Mouse (Mus musculus) heart, adult 2 months (tissue): Measurements from ENCODE around the gene Prkag2. TPM values are rescaled to one million over a fixed set of nuclear protein-coding genes. Genes with fewer than 3 reads are reported as not detected.
A peak's percentile ranks its signal among the peaks of the same experiment; 100 is the strongest.

Source experiments
- DNase-seq, 2 experiments: peaks; one replicate each; pipeline ENCODE4 v3.0.0; 2021
- H3K27ac ChIP-seq: fragments of 200-600 bp; 2 replicates; pipeline ENCODE4 v1.8.1; 2022
- H3K27me3 ChIP-seq: fragments of 200-500 bp; 2 replicates; pipeline ENCODE4 v1.6.1; 2012; ENCODE audit warnings: mild to moderate bottlenecking, low read length, inconsistent platforms, mixed read lengths; ENCODE audit not compliant: control insufficient read depth, insufficient read depth
- H3K36me3 ChIP-seq: fragments of 200-500 bp; 2 replicates; pipeline ENCODE4 v1.6.1; 2012; ENCODE audit warnings: low read length, inconsistent platforms; ENCODE audit not compliant: control insufficient read depth, insufficient read depth
- H3K4me1 ChIP-seq: fragments of 200-500 bp; 2 replicates; pipeline ENCODE4 v1.6.1; 2011; ENCODE audit warnings: low read length; ENCODE audit not compliant: control insufficient read depth, insufficient read depth
- H3K4me3 ChIP-seq: fragments of 200-600 bp; 2 replicates; pipeline ENCODE4 v1.8.1; 2022
- H3K79me2 ChIP-seq: fragments of 200-500 bp; replicated peaks from 2 replicates; pipeline ENCODE4 v1.6.1; 2012; ENCODE audit warnings: mild to moderate bottlenecking, inconsistent platforms, low read length, moderate library complexity, mixed read lengths; ENCODE audit not compliant: control insufficient read depth, insufficient read depth
- H3K9ac ChIP-seq: fragments of 200-500 bp; 2 replicates; pipeline ENCODE4 v1.6.1; 2012; ENCODE audit warnings: low read depth, mild to moderate bottlenecking, control low read depth, inconsistent platforms, low read length, mixed read lengths
- CTCF ChIP-seq: fragments of 200-600 bp; IDR thresholded peaks from 2 replicates; pipeline ENCODE4 v1.8.1; 2022; ENCODE audit warnings: antibody characterized with exemption, mild to moderate bottlenecking, moderate library complexity
- EP300 ChIP-seq: fragments of 200-500 bp; IDR thresholded peaks from 2 replicates; pipeline ENCODE4 v1.6.1; 2011; ENCODE audit warnings: low read depth, low read length, control low read depth; ENCODE audit not compliant: insufficient read depth
- POLR2A ChIP-seq: fragments of 200-500 bp; IDR thresholded peaks from 2 replicates; pipeline ENCODE4 v1.6.1; 2011; ENCODE audit warnings: mild to moderate bottlenecking, low read depth, low read length, control low read depth; ENCODE audit not compliant: insufficient read depth
- WGBS: fragments of 180-500 bp; shearing (Covaris S2); methylation state at CpG from one replicate; pipeline ENCODE4 v1.1.7; 2018; 5-methylcytosine and 5-hydroxymethylcytosine counted together
- intact Hi-C: fragments of 180-260 bp; cut with DNase I; formaldehyde crosslinking; loops from one replicate; pipeline ENCODE4 v1.15.1; 2025
- polyA plus RNA-seq: library from polyadenylated mRNA; depleted of rRNA; stranded (reverse); fragments of >200 nt; gene quantifications from 2 replicates; pipeline ENCODE4 v1.2.3, GENCODE M21; 2012
- total RNA-seq, 2 experiments: library from RNA; stranded (reverse); gene quantifications; 2 replicates each; pipeline ENCODE4 v1.2.3; 2021

The Prkag2 gene
- total and polyA plus RNA-seq, 3 experiments = 23.9 to 25.9 (median 25.2) TPM

- TF ChIP-seq CTCF = no peak
- no peak for TF ChIP-seq POLR2A
- TF ChIP-seq EP300 = no peak
- intact Hi-C loops = no loop called here
- H3K4me1 ChIP-seq = no peaks in the 10 kb centered on the region
- no peak overlapping the region for H3K27ac ChIP-seq
- no peak overlapping the region for H3K4me3 ChIP-seq
- no peak for DNase-seq
- no peak overlapping the region for H3K9ac ChIP-seq
- no peaks in the 10 kb centered on the region for H3K79me2 ChIP-seq
- H3K36me3 ChIP-seq = no peaks in the 10 kb centered on the region
- no peaks in the 10 kb centered on the region for H3K27me3 ChIP-seq
- WGBS = 74% methylated on average over 11 of the region's 11 CpGs
Measured at GRCm38 (mm10) chr5:24877836-24878624, 222.4 kb downstream of the Prkag2 start.

- intact Hi-C loops = no loop called here
- no peak for DNase-seq
- WGBS = 80% methylated on average over 9 of the region's 9 CpGs
- Histone ChIP-seq H3K4me1 (no peaks in the 10 kb centered on the region), H3K79me2 (no peaks in the 10 kb centered on the region), H3K4me3 (no peak overlapping the region), H3K27me3 (no peaks in the 10 kb centered on the region), H3K9ac (no peak overlapping the region), H3K36me3 (no peaks in the 10 kb centered on the region), H3K27ac (no peak overlapping the region)
- TF ChIP-seq EP300 (no peak), POLR2A (no peak), CTCF (no peak)
Measured at GRCm38 (mm10) chr5:24876653-24877052, 223.8 kb downstream of the Prkag2 start.

- Histone ChIP-seq H3K27me3 (no peaks in the 10 kb centered on the region), H3K36me3 (no peaks in the 10 kb centered on the region), H3K9ac (no peak overlapping the region), H3K27ac (no peak overlapping the region), H3K79me2 (no peaks in the 10 kb centered on the region), H3K4me1 (no peaks in the 10 kb centered on the region), H3K4me3 (no peak overlapping the region)
- 84% methylated on average over 4 of the region's 4 CpGs for WGBS
- TF ChIP-seq EP300 = no peak
- TF ChIP-seq POLR2A = no peak
- DNase-seq = no peak
- intact Hi-C loops = no loop called here
Measured at GRCm38 (mm10) chr5:24874111-24874510, 226.3 kb downstream of the Prkag2 start.

GRCm38 (mm10) chr5:24873221-24873620 is 227.2 kb downstream of the Prkag2 start:
- H3K9ac ChIP-seq = no peak overlapping the region
- TF ChIP-seq POLR2A = no peak
- TF ChIP-seq CTCF = no peak
- no peak for TF ChIP-seq EP300
- intact Hi-C loops = no loop called here
- no peak for DNase-seq
- no peaks in the 10 kb centered on the region for H3K36me3 ChIP-seq
- 72% methylated on average over 6 of the region's 6 CpGs for WGBS
- H3K27ac ChIP-seq = no peak overlapping the region
- H3K4me3 ChIP-seq = no peak overlapping the region
- H3K27me3 ChIP-seq = no peaks in the 10 kb centered on the region
- H3K79me2 ChIP-seq = no peaks in the 10 kb centered on the region
- H3K4me1 ChIP-seq = no peaks in the 10 kb centered on the region

GRCm38 (mm10) chr5:24871276-24871675 is 229.2 kb downstream of the Prkag2 start:
- TF ChIP-seq POLR2A = no peak
- TF ChIP-seq CTCF = no peak
- no peak for TF ChIP-seq EP300
- intact Hi-C loops = no loop called here
- Histone ChIP-seq H3K27ac (no peak overlapping the region), H3K36me3 (no peaks in the 10 kb centered on the region), H3K9ac (no peak overlapping the region), H3K27me3 (no peaks in the 10 kb centered on the region), H3K4me1 (no peaks in the 10 kb centered on the region), H3K79me2 (no peaks in the 10 kb centered on the region), H3K4me3 (no peak overlapping the region)
- 70% methylated on average over 12 of the region's 12 CpGs for WGBS
- DNase-seq = peak; percentile 24 to 33

- Histone ChIP-seq H3K4me3 (no peak overlapping the region), H3K9ac (no peak overlapping the region), H3K36me3 (no peaks in the 10 kb centered on the region), H3K27ac (no peak overlapping the region), H3K4me1 (no peaks in the 10 kb centered on the region), H3K27me3 (no peaks in the 10 kb centered on the region), H3K79me2 (no peaks in the 10 kb centered on the region)
- WGBS = 50% methylated on average over 11 of the region's 11 CpGs
- no peak for DNase-seq
- TF ChIP-seq EP300 (no peak), POLR2A (no peak), CTCF (no peak)
- intact Hi-C loops = no loop called here
Measured at GRCm38 (mm10) chr5:24869796-24870289, 230.6 kb downstream of the Prkag2 start.
